Mouse (Mus musculus): ENCODE measurements around the gene H2afv.

Gene H2afv

DNA sequence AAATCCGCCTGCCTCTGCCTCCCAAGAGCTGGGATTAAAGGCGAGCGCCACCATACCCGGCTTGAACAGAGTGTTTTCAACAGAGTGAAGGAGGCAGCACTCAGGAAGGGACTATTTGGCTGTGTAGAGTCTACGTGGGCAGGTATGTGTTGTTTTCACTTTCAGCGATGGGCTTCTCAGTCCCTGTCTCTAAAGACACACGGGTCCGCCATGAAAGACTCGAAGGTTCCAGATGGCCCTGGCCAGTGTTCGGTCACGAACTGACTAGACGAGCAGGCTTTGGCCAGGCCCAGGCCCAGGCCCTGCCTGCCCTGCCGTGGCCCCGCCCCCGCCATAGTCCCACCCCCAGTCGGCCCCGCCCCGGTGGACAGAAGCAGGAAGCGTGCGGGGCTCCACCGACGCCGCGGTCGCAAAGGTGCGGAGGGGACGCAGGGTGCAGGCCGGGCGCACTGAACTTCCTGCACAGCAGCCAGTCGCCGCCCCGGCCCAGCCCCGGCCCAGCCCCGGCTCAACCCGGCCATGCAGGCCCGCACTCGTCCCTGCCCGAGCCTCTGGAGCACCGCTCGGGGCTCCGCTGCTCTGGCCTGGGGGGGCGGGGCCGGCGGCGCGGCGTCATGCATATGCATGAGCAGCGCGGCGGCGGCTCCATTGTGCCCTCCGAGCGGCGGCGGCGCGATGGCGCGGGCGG, 55.4 kb downstream of the H2afv start, which contains the start of gene Zmiz2:
TSS of gene Zmiz2 (plus strand) at position 349 of the 688 bp plus-strand sequence.
- peak; percentile 97 for DNase-seq

DNA sequence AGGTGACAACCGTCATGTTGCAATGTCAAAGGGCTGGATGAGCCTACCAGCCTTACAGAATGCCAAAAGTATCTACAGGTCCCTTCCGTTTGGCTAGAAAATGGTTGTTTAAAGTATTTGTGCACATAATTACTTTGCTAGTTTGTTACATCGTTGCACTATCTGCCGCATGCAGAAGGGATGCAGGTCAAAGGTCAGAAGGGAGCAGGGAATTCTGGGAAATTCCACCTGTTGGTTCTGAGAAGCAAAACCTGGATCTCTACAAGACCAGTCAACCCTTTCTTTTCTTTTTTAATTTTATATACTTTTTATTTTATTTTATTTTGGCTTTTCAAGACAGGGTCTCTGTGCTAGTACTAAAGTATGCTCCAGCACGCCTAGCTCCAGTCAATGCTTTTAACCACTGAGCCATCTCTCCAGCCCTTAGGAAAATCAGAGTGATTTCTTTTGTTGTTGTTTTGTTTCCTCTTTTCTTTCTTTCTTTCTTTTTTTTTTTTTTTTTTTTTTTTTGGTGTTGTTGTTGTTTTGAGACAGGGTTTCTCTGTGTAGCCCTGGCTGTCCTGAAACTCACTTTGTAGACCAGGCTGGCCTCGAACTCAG, 56.0 kb downstream of the H2afv start:
- DNase-seq: no peak

DNA sequence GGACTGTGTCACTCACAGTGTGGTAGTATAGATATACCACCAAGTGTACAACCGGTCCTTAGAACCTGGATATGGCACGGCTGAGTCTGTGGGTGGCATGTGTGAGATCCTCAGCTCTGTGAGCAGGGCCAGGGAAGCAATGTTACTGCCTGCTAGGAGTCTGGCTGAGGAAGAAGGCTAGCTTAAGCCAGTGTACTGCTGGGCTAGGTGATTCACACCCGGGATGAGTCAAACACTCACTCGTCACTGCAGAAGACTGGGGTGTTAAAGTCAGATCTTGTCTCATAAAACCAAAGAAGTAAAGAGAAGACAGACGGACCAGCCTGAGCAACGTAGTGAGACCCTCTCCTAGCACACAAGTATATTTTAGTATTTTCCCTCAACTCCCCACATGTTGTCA, 63.3 kb downstream of the H2afv start:
- DNase-seq: no peak

Measured in lung, postnatal 36 days (tissue).